Mouse (Mus musculus): ENCODE measurements around the gene Sh3glb2.

The Sh3glb2 gene

DNA sequence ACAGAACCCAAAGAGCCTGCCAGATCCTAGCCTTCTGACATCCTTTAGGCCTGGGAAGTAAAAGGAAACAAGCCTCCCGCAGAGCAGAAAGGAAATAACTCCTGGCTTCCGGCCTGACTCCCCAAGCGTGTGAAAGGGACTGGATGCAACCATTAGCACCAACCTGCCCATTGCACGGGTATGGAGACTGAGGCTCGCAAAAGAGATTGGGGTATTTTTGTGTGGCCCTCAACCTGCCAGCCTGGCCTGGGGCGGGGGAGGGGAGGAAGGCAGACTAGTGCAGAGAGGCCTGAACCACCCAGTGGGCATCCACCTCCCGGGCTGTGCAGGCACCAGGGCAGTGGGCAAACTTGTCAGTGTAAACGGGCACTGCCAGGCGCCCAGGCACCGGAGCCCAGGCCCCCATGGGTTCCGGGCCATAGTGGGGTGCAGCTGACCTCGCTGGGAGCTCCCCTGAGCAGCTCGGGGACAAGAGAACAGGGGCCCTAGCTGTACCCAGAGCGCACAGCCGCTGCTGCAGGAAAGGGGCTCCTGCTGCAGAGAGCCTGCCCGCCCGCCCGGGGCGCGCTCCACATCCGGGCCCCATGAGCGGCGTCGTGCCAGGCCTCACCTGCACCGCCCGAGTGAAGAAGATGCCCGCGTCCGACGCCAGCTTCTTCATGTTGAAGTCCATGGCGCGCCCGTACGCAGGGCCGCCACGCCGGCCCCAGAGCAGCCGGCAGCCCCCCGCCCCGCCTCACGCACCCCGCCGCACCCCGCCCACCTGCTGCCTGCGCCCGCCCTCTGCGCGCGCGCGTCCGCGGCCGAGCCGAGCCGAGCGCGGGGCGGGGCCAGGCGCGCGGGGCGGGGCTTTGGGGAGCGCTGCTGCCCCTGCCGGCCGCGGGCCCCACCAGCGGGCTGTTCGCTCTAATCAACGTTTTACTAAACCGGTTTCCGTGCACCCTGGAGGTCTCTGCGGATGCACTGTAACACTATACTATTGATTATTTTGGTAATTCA is at the start of gene Sh3glb2:
TSS of gene Sh3glb2 (minus strand) at position 805 of the 999 bp plus-strand sequence.
- peak; percentile 76 to 77 for DNase-seq (ENCODE audit: low spot score in 2 of 2)

DNA sequence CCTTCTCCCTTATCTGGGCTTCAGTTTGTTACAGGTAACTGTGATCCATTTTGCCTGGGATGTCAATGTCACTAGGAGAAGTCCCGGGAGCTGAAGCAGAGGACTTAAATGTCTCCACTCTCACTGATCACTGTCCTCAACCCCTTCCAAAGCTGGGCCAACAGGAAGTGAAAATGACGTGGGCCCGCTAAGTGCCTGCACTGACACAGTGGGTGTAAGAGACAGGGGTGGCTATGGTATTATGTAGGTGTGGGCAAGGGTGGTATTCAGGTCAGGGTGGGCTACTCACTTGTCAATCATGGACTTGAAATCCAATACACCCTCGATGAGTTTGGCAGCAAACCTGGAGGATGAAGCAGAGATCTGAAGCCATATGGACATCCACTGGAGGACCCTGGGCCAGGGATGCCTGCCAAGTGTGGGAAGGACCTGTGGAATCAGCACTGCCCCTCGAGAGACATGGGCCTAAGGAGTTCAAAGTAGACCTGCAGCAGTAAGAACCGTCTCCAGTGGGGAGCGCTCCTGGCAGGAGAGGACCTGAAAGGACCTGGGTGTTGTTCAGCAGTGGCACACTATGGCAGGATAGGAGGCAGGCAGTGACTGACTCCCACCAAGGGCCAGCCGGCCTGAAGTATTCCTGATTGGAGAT is 49.4 kb upstream of the Sh3glb2 start:
- no peak for DNase-seq (ENCODE audit: low spot score in 2 of 2)

DNA sequence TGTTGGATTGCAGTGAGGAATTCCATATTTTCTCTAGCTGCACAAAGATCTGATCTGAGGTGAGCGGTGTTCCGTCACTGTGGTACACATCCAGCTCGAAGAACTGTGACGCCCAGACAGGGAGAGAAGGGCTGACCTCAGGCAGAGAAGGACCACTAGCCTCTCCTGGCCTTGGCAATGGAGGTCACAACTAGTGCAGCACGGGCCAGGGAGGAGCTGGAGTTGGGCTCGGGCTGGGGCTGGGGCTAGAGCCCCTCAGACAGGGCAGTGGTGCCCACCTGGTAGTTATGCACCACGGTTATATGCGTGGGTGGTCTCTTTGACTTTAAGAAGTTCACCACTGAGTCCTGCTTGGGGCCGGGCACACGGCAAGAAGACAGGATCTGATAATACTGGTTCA is 48.6 kb upstream of the Sh3glb2 start:
- no peak for DNase-seq (ENCODE audit: low spot score in 2 of 2)

DNA sequence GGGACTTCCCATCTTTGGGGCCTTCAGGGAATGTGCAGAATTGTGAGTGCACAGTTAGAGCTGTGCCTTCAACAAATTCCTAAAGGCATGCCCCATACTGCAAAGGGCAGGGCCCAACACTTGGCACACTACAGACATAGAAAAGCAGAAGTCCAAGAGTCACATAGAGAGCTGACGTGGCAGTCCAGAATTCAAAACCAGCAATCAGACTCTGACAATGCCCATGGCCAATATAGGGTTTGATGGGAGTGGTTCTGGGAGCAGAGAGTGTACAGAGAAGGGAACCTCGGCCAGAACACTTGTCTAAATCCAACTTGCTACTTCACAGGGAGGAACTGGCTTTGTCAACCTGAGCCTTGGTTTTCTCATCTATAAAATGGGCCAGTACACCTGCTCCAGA is 48.1 kb upstream of the Sh3glb2 start:
- DNase-seq (ENCODE audit: low spot score in 2 of 2): no peak

DNA sequence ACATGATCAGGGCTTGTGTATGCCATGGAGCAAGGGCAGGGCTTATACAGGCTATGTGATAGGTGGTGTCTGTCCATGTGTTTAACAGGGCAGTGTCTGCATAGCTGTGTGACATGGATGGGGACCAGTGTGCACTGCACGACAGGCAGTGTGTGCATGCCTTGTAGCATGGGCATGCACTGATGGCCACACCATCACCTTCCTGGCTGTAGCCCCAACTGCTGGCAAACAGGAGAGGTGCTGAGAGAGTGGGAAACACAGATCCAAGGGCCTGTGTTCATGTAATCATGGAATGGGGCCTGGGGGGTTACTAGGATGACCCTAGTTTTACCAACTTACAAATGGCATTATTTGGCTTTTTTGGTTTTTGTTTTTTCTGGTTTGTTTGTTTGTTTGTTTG is 44.7 kb upstream of the Sh3glb2 start:
- DNase-seq (ENCODE audit: low spot score in 2 of 2): no peak

DNA sequence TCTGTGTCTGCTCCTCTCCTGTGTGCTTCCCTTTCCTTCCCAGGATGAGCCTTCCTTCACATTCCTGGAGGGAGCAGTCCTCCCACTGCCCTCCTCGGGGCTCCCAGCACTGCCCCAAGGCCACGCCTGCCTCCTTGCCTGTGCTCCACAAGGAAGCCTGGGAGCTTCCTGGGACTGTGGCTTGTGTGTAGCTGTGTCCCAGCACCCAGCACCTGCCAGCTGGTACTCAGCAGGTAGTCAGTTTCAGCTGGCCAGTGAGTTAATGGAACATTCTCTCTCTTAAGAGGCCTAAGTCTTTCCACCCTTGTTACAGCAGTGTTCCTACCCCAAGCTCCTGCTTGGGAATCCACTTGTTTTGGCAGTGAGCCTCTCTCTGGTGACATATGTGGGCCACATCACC is 43.7 kb upstream of the Sh3glb2 start:
- DNase-seq (ENCODE audit: low spot score in 2 of 2): no peak

DNA sequence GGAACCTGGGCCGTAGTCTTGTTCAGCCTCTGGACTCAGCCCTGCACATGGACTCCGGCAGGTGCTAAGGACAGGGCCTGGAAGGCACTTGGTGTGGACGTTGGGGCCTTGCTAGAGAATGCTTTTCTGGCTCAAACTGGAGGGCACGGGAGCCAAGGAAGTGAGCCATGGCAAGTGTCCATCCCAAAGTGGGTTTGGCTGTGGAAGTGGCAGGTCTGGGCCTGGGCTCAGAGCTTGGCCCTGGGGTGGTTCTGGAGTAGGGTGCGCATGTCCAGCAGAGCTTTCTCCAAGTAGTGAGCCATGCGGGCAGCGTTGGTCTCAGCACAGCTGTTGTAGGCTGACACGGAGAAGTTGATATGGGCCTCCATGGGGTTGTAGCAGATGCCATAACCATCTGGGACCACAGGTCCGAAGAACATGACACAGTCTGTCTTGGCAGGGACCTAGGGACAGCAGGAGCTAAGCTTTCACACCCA is 43.3 kb upstream of the Sh3glb2 start:
- DNase-seq (ENCODE audit: low spot score in 2 of 2): peak; percentile 43 to 59

DNA sequence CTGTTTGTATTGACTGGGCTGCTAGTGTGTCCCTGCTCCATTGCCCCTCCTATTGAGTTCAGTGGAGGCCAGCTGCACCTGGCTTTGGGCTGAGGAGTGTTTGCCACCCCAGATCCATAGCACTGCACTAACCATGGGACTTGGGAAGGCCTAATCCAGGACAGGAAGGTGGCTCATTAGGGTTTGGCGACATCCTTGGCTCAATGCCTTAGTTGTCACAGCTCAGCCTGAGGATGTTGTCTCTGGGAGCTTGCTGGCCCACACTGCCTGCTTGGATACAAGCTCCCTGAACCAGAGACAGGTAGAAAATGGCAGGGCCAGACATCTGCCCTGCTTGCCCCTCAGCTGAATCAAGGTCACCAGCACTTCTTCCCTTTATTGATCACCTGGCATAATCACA is 42.4 kb upstream of the Sh3glb2 start:
- DNase-seq (ENCODE audit: low spot score in 2 of 2): no peak

DNA sequence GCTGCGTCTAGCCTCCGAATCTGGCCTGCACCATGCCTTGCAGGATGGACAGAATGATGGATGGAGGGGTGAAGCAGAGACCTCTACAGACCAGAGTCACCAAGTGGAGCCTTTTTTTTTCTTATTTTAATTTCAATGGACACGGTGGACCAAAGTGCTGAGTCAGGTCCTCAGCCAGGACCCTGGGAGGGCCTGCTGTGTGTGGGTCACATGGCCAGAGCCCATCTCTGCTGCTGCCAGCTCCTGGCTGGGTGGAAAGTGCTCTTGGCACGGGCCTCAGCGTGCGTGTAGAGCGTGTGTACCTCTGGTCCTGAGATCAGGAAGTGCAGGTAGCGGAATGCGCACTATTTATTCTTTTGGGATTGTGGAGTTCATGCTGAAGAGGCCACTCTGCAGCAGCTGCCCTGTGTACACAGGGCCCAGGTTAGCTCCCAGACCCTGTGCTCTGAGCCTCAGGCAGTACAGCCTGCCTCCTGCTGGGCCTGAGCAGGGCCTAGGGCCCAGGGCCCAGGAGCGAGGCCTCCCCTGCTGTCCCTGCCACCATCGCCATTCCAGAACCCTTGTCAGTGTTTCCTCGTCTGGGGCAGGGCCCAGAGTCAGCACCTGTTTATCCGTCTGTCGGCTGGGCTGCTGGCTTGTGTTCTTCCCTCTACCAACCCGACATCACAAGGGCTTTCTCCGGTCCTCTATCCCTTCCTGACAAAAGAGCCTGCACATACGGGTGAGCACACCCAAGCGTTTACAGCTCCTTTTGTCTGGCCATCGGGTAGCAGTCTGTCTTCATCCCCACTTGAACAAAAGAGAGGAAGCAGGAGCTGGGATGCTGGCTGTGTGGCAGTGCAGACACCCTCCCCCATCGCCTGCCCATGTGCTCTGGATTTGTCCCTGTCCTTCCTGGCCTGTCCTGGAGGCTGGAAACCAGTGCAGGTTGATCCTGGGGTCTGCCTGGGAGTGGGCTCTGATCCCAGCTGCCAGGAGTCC is 40.3 kb upstream of the Sh3glb2 start:
- DNase-seq (ENCODE audit: low spot score in 2 of 2): no peak

DNA sequence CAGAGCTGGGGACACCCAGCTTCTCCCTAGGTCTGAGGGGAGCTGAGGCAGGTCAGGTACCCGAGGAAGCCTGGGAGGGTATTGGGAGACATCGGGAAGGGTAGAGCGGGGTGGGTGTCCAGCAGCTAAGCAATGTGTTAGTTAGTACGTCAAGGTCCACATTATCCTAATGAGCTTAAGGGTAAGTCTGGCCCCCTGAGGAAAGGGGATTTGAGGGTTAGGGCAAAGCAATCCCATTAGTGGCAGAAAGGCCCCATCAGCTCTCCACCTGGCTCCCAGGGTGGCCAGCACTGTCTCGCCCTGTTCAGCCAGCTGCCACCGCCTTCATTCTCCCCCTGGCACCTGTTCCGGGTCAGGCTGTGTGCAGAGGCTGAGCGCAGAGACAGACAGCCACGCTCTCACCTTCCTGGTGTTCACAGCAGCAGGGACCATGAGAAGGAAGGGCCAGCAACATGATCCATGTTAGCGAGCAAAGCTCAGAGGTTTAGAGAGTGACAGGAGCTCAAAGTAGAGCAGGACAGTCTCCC is 38.9 kb upstream of the Sh3glb2 start:
- DNase-seq (ENCODE audit: low spot score in 2 of 2): no peak

DNA sequence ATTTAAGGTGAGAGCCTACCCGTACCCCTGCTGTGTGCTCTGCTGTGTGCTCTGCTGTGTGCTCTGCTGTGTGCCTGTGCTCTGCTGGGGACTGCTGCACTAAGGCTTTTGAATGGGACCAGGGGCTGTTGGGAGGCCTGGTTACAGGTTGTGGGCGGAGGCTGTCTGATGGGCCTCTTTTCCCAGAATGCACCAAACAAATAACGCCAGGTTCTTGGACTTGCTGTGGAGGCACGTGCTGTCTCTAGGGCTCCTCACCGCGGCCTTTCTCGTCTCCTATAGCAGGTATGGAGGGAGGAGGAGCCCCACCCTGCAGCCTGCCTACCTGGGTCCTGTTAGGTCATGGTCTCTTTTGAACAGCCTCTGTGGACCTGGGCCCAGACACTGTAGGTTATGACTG is 37.1 kb upstream of the Sh3glb2 start:
- no peak for DNase-seq (ENCODE audit: low spot score in 2 of 2)

DNA sequence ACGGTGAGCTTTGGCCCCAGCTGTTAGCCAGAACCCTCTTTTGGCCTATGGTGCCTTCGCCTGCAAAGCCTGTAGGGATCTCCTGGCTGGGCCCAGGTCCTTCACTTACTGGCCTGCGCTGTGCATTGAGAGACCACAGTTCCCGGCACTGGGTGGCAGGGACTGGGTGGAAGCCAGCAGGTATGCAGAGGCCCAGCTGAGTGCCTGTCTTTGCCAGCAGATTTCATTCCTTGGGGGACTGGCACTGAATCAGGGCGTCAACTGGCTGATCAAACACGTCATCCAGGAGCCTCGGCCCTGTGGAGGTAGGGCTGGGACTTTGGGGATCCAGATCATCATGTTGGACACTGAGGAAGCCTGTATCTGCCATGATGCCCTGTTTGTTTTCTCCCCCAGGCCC is 36.6 kb upstream of the Sh3glb2 start:
- no peak for DNase-seq (ENCODE audit: low spot score in 2 of 2)

DNA sequence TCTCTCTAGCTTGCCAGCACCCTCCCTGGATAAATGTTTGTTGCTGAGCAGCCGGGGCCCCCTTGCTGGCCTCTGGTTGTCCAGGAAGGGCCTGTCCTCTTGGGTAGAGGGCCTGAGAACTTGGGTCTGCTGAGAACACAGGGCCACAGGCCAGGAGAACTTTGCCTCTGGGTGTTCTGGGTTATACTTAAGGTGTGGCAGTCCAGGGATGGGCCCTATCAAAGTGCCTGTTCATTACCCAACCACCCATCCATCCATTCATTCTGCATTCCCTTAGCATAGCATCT is 34.2 kb upstream of the Sh3glb2 start:
- DNase-seq (ENCODE audit: low spot score in 2 of 2): no peak

DNA sequence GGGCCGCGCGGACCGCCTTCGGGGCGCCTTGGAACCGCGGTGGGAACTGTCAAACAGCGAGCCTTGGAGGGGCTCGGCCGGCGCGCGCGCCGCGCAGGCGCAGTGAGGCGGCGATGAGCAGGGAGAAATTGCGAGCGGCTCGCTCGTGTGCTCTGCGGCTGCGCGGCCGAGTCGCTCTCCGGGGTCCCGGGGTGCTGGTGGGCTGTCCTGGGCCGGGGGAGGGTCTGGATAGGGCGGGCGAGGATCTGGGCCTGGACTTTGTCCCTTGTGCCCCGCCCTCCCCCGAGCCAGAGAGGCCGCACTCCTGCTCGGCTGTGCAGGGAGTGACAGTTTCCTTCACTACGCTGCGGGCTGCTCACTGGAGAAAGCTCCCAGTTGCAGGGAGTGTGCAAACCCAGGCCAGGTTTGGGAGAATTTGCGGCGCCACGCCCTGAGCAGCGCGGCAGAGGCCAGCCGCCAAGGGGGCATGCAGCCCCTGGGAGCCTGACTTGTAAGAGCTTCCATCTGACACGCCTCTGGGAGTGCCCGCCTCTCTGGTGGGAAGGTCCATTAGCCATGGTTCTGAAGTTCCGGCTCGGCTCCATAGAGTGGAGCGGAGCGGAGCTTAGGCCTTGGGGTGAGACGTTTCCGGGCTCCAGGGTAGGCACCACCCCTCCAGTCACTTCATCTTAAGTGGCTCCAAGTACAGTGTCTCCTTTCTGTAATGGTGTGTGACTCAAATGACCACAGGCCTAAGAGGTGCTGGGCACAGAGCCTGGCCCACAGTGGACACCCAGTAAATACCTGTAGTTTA is 33.6 kb upstream of the Sh3glb2 start:
- peak; percentile 83 to 84 for DNase-seq (ENCODE audit: low spot score in 2 of 2)

DNA sequence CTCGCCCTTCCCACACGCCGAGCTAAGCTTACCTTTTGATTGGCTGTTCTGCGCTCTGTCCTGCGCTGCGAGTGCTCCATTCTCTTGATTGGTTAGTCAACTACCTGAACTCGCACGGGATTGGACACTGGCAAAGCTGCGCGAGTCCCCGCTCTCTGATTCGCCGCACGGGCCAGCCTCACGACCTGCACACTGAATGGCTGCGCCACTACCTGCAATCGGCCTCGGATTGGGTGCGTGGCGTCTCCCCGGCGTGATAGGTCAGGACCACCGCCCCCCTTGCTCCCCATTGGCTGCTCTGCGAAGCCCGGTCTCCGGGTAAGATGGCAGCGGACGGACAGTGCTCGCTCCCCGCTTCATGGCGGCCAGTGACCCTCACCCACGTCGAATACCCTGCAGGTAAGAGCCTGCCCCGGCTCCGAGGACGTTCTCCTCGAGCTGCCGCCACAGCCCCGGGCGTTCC is 33.0 kb upstream of the Sh3glb2 start, which contains the start of gene Dolpp1:
TSS of gene Dolpp1 (plus strand) at position 141 of the 463 bp plus-strand sequence.
- peak; percentile 96 to 98 for DNase-seq (ENCODE audit: low spot score in 2 of 2)

DNA sequence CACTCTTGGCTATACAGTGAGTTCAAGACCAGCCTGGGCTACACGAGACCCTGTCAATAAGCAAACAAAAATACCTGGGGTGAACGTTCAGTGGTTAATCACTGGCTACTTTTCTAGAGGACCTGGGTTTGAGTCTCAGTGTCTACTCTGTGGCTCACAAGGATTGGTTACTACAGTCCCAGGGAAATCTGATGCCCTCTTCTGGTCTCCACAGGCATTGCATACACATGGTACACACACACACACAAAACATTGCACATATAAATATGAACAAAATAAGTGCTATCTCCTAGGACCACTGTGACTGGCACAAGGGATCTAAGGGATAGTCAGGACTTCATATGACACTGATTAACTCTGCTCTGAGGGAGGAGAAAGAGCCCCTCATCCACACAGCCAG is 29.9 kb upstream of the Sh3glb2 start:
- DNase-seq (ENCODE audit: low spot score in 2 of 2): no peak

DNA sequence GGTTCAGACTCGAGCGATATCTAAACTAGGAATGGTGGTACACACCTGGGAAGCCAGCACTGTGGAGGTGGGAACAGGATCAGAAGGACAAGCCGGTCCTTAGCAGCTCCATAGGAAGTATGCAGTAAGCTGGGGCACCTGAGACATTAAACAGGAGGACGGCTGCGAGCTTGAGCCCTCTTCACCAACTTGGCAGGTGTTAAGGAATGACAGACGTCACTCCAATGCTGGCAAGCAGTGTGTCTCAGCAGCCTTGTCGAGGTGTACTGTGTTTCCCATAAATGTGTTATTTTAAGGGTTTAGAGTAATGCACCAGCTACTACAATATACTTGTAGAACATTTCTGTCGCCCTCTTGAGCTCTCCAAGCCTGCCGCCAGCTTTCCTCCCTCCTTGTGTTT is 27.8 kb upstream of the Sh3glb2 start:
- DNase-seq (ENCODE audit: low spot score in 2 of 2): no peak

DNA sequence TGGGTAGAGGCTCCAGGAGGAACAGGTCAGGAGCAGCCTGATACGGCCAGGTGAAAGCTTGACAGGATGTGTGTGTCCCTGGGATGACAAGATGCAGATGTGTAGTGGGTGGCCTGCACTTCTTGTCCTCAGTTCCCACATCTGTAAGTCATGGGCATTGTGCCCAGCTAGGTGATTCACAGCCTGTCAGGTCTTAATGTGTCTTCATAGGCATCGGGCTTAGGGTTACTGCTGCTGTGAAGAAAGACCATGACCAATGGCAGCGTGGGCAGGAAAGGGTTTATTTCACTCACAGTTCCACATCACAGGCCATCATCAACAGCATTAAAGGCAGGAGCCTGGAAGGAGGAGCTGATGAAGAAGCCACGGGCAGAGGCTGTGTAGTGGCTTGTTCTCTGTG is 26.5 kb upstream of the Sh3glb2 start:
- DNase-seq (ENCODE audit: low spot score in 2 of 2): no peak

DNA sequence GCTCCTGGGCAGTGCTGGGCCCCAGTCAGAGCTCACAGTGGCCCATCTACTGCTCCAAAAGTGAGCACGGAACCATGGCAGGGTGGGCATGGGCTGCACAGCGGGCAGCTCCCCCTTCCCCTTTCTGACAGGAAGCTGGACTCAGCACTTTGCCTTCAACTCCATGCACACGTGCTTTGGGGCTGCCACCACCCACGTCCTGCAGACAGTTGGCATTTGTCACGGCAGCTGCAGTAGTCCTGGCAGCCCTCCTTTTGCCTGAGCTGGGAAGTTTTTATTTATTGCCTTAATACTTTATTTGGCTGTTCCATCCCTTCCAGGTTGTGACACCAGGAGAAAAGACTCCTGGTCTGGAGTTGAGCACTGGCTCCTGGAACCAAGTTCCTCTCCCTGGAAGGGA is 25.7 kb upstream of the Sh3glb2 start:
- DNase-seq (ENCODE audit: low spot score in 2 of 2): no peak

DNA sequence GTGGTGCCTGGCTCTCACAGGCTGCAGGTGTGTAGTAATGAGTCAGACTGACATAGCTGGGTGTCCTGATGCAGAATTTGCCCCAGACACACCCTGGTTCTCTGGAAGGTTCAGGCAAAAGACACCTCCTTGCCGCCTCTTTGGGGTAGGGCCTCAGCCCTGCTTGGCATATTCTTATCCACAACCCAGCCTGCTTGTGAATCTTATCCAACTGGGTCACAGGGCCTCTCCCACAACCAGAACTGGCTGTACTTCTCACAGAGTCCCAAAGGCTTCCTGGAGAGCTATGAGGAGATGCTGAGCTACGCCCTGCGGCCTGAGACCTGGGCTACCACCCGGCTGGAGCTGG is 22.2 kb upstream of the Sh3glb2 start:
- DNase-seq (ENCODE audit: low spot score in 2 of 2): peak; percentile 46 to 73

Measured in heart, adult 9 months (tissue).